Comparison of ENCODE assay signal across 32 mouse cellular contexts in the genomic region with DNA sequence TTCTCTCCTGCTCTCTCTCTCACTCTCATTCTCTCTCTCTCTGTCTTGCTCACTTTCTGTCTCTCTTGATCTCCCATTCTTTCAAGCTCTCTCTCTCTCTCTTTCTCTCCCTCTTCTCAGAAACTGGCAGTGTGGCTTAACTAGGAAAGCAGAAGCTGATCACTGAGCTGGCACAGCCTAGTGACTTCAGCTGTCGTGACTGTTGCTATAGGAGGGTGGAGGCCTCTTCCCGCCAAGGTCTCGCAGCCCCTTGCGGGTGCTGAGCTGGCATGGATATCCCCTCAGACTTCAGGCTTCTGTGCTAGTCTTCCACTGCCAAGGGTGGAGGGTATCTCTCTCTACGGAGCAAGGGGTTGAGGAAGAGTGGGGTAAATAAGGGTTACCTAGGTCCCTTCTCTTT. TPM values are rescaled to one million over a fixed set of nuclear protein-coding genes. Genes with fewer than 3 reads are reported as not detected.
A peak's percentile ranks its signal among the peaks of the same experiment; 100 is the strongest.
DNase-seq lines count a peak whose midpoint lies in the region; ATAC-seq and TF ChIP-seq lines count a peak whose summit lies in the region.
"Had no signal": no experiment of that assay in that cellular context is flagged by ENCODE, and none has a peak within 500 bp of the region (broad histone marks: within the 10 kb centered on the region; RNA-seq: fewer than 3 reads in every experiment).

No protein-coding gene starts in this region.

- intact Hi-C loops in heart, postnatal 25 days (cut with DNase I): no loop called here

- no peaks in the 10 kb centered on the region; the same call in 1 of the 2 replicates for H3K27me3 ChIP-seq in hindbrain, postnatal 0 days (ENCODE audit: insufficient read depth, low read length)
- H3K27me3 ChIP-seq in hindbrain, embryonic 13.5 days: peaks cover 46% of the 10 kb centered on the region
- H3K27me3 ChIP-seq: Patski had no signal

- 45% methylated on average over 5 of the region's 5 CpGs for WGBS in hindbrain, postnatal 0 days
- WGBS in hindbrain, embryonic 13.5 days: 65% methylated on average over 5 of the region's 5 CpGs

- no peak overlapping the region for H3K27ac ChIP-seq in hindbrain, postnatal 0 days
- no peak overlapping the region for H3K27ac ChIP-seq in hindbrain, embryonic 13.5 days
- H3K27ac ChIP-seq: embryonic facial prominence, embryonic 15.5 days; forebrain, embryonic 12.5 days; hindbrain, embryonic 14.5 days; left cerebral cortex, adult 2 months; liver, embryonic 12.5 days; neural tube, embryonic 13.5 days; stomach, postnatal 0 days had no signal

- H3K9ac ChIP-seq in hindbrain, postnatal 0 days (replicated peaks; ENCODE audit: low read length): no peak overlapping the region
- no peak overlapping the region for H3K9ac ChIP-seq in hindbrain, embryonic 13.5 days
- H3K9ac ChIP-seq: embryonic facial prominence, embryonic 15.5 days; forebrain, embryonic 12.5 days; liver, embryonic 12.5 days; liver, postnatal 0 days; neural tube, embryonic 13.5 days had no signal

- H3K9me3 ChIP-seq in hindbrain, postnatal 0 days (ENCODE audit: low read length): no peaks in the 10 kb centered on the region
- H3K9me3 ChIP-seq in hindbrain, embryonic 13.5 days: no peaks in the 10 kb centered on the region
- H3K9me3 ChIP-seq: embryonic facial prominence, embryonic 10.5 days; embryonic facial prominence, embryonic 15.5 days; forebrain, embryonic 12.5 days; G1E; liver, embryonic 12.5 days; neural tube, embryonic 13.5 days had no signal

- peak; percentile 52 to 68 for DNase-seq in cerebellum, postnatal 10 days
- DNase-seq in cerebellum, adult 18-20 months: no peak
- DNase-seq in hindbrain, postnatal 0 days (ENCODE audit: low spot score): peak; percentile 70
- DNase-seq in A20 (ENCODE audit: low read depth, low spot score): peak; percentile 34
- DNase-seq in heart, postnatal 25 days (ENCODE audit: low spot score): no peak
- no peak for DNase-seq in natural killer cell, adult 2 months (ENCODE audit: low spot score in 2 of 2)
- DNase-seq: adrenal gland, postnatal 10 days; cerebellum, adult 11 months; cerebellum, adult 9-11 months; gastrocnemius, postnatal 10 days; heart, postnatal 14 days; kidney, adult 11 months; kidney, postnatal 14 days; liver, postnatal 0 days; lung, postnatal 4 days; right cerebral cortex, postnatal 25 days; spleen, adult 18-20 months; thymus, adult 18-20 months; thymus, postnatal 36 days had no signal

- H3K4me2 ChIP-seq in hindbrain, postnatal 0 days (ENCODE audit: low read depth, low read length): no peak overlapping the region
- no peak overlapping the region for H3K4me2 ChIP-seq in hindbrain, embryonic 13.5 days
- H3K4me2 ChIP-seq: liver, embryonic 12.5 days had no signal

- no peak overlapping the region for H3K4me3 ChIP-seq in hindbrain, postnatal 0 days (ENCODE audit: low read length)
- no peak overlapping the region for H3K4me3 ChIP-seq in hindbrain, embryonic 13.5 days
- H3K4me3 ChIP-seq: embryonic facial prominence, embryonic 15.5 days; forebrain, embryonic 12.5 days; left cerebral cortex, adult 2 months; liver, embryonic 12.5 days; neural tube, embryonic 13.5 days had no signal

- H3K36me3 ChIP-seq in hindbrain, postnatal 0 days (ENCODE audit: insufficient read depth, low read length): no peaks in the 10 kb centered on the region
- no peaks in the 10 kb centered on the region for H3K36me3 ChIP-seq in hindbrain, embryonic 13.5 days
- H3K36me3 ChIP-seq: embryonic facial prominence, embryonic 10.5 days; embryonic facial prominence, embryonic 15.5 days; forebrain, embryonic 12.5 days; G1E; liver, embryonic 12.5 days; neural tube, embryonic 13.5 days had no signal

- TF ChIP-seq CTCF in hindbrain, postnatal 0 days (IDR thresholded peaks at IDR 0.05; ENCODE audit: low read depth): no peak

- peaks cover 12% of the 10 kb centered on the region; the same call in 1 of the 2 replicates for H3K4me1 ChIP-seq in hindbrain, postnatal 0 days (ENCODE audit: insufficient read depth, low read length)
- H3K4me1 ChIP-seq in hindbrain, embryonic 13.5 days (replicated peaks): peaks cover 21% of the 10 kb centered on the region
- H3K4me1 ChIP-seq: liver, embryonic 12.5 days had no signal

- 0 out of 2 replicates have a peak, but pooled peaks have one; percentile 27 for ATAC-seq in hindbrain, postnatal 0 days
- no peak for ATAC-seq in hindbrain, embryonic 13.5 days (ENCODE audit: low FRiP score)
- ATAC-seq in megakaryocyte progenitor cell, adult 5-6 weeks (replicated peaks; ENCODE audit: poor library complexity): peak; percentile 62
- ATAC-seq: inflammation-experienced regulatory T-cells, adult 6 months; liver, embryonic 12.5 days; liver, postnatal 0 days; Patski had no signal

RNA-seq across cellular contexts. Expression of a gene that starts 5.3 kb away (rescaled TPM):
- 2.9 and 5.0 TPM in 2 replicates for total RNA-seq in hindbrain, postnatal 0 days (2014; rRNA removed)
- polyA plus RNA-seq in hindbrain, postnatal 0 days (2015; fragmentation: Nextera tagmentation; extraction: Ambion mirVana): 10.0 TPM in 2 replicates
- 7.5 and 9.4 TPM in 2 replicates for polyA plus RNA-seq in hindbrain, embryonic 13.5 days (2015; fragmentation: Nextera tagmentation; extraction: Ambion mirVana)
- not detected in 2 replicates for total RNA-seq in megakaryocyte progenitor cell, adult 5-6 weeks (2015)
- total RNA-seq in megakaryocyte progenitor cell, adult 5-6 weeks (2017): not detected in 2 replicates
- total RNA-seq in heart, postnatal 25 days (2021): 1 to 10 TPM; 3.3 to 4.4 TPM
- polyA plus RNA-seq: G1E; inflammation-experienced regulatory T-cells, adult 6 months had no signal

RNA-seq across cellular contexts. Expression of a gene that starts 31.8 kb away (rescaled TPM):
- 42.0 TPM in 2 replicates for total RNA-seq in hindbrain, postnatal 0 days (2014; rRNA removed)
- polyA plus RNA-seq in hindbrain, postnatal 0 days (2015; fragmentation: Nextera tagmentation; extraction: Ambion mirVana): 29.3 and 30.8 TPM in 2 replicates
- polyA plus RNA-seq in hindbrain, embryonic 13.5 days (2015; fragmentation: Nextera tagmentation; extraction: Ambion mirVana): 23.3 and 24.1 TPM in 2 replicates
- not detected in 2 replicates for total RNA-seq in megakaryocyte progenitor cell, adult 5-6 weeks (2015)
- not detected in 2 replicates for total RNA-seq in megakaryocyte progenitor cell, adult 5-6 weeks (2017)
- total RNA-seq in heart, postnatal 25 days (2021): 1 to 10 TPM; 2.6 to 4.3 TPM

RNA-seq across cellular contexts. Expression of a gene that starts 36.4 kb away (rescaled TPM):
- 38.9 and 91.0 TPM in 2 replicates for total RNA-seq in hindbrain, postnatal 0 days (2014; rRNA removed)
- 86.6 and 87.9 TPM in 2 replicates for polyA plus RNA-seq in hindbrain, postnatal 0 days (2015; fragmentation: Nextera tagmentation; extraction: Ambion mirVana)
- polyA plus RNA-seq in hindbrain, embryonic 13.5 days (2015; fragmentation: Nextera tagmentation; extraction: Ambion mirVana): 84.4 and 84.5 TPM in 2 replicates
- total RNA-seq in megakaryocyte progenitor cell, adult 5-6 weeks (2015): 30.0 and 32.4 TPM in 2 replicates
- 74.6 and 109 TPM in 2 replicates for total RNA-seq in megakaryocyte progenitor cell, adult 5-6 weeks (2017)
- 10 to 100 TPM; 48.2 to 49.3 TPM for total RNA-seq in heart, postnatal 25 days (2021)

Comparison
In these comparisons a context has a peak if more than half of its experiments do, and no peak if none do; other contexts are left out.
1. DNase-seq: peak in cerebellum, postnatal 10 days (2 of 2), hindbrain, postnatal 0 days (single experiment) and A20 (single experiment); none in cerebellum, adult 18-20 months (0 of 2), heart, postnatal 25 days (single experiment) and natural killer cell, adult 2 months (0 of 2).